Mouse (Mus musculus) lung, embryonic 16.5 days (tissue): ENCODE measurements around the gene Phactr1. TPM values are rescaled to one million over a fixed set of nuclear protein-coding genes. Genes with fewer than 3 reads are reported as not detected.

Experiments used
- ATAC-seq: fragments of 200-750 bp; cut with Nextera tagmentation; 2 replicates; pipeline ENCODE4 v1.8.0; 2017; ENCODE audit warnings: low read depth, mild to moderate bottlenecking, moderate library complexity
- H3K27ac ChIP-seq: fragments of 300-500 bp; sonication (generic); 2 replicates; pipeline ENCODE4 v1.5.1; 2014; ENCODE audit warnings: mild to moderate bottlenecking, control low read depth, low read length
- H3K27me3 ChIP-seq: fragments of 300-500 bp; sonication (generic); 2 replicates; pipeline ENCODE4 v1.6.1; 2014; ENCODE audit warnings: low read depth, low read length, mixed read lengths; ENCODE audit not compliant: control insufficient read depth, insufficient read depth
- H3K36me3 ChIP-seq: fragments of 300-500 bp; sonication (generic); 2 replicates; pipeline ENCODE4 v1.6.1; 2014; ENCODE audit warnings: low read length; ENCODE audit not compliant: control insufficient read depth, insufficient read depth
- H3K4me1 ChIP-seq: fragments of 300-500 bp; sonication (generic); replicated peaks from 2 replicates; pipeline ENCODE4 v1.6.1; 2014; ENCODE audit warnings: low read length, mixed read lengths; ENCODE audit not compliant: control insufficient read depth, insufficient read depth
- H3K4me2 ChIP-seq: fragments of 300-500 bp; sonication (generic); 2 replicates; pipeline ENCODE4 v1.6.1; 2014; ENCODE audit warnings: low read depth, low read length, control low read depth
- H3K4me3 ChIP-seq: fragments of 300-500 bp; sonication (generic); 2 replicates; pipeline ENCODE4 v1.5.1; 2014; ENCODE audit warnings: mild to moderate bottlenecking, low read length, control low read depth
- H3K9ac ChIP-seq: fragments of 300-500 bp; sonication (generic); 2 replicates; pipeline ENCODE4 v1.6.1; 2014; ENCODE audit warnings: low read length, control low read depth
- H3K9me3 ChIP-seq: fragments of 300-500 bp; sonication (generic); 2 replicates; pipeline ENCODE4 v1.6.1; 2016; ENCODE audit warnings: low read length; ENCODE audit not compliant: control insufficient read depth
- WGBS: fragments of 180-500 bp; shearing (Covaris S2); extraction: QIAGEN DNeasy Blood & Tissue Kit; methylation state at CpG from one replicate; pipeline ENCODE4 v1.1.7; 2014; 5-methylcytosine and 5-hydroxymethylcytosine counted together
- polyA plus RNA-seq: library from polyadenylated mRNA; unstranded; fragments of >200 nt; fragmentation: Nextera tagmentation; extraction: Ambion mirVana; gene quantifications from 2 replicates; pipeline ENCODE4 v1.2.1, GENCODE M21; 2015

Gene Phactr1
- polyA plus RNA-seq, 1 experiment from 2014 or later: 8.1 TPM

GRCm38 (mm10) chr13:43158281-43158680, 477.9 kb downstream of the Phactr1 start:
- 79% methylated on average over 5 of the region's 5 CpGs for WGBS
- Histone ChIP-seq H3K36me3 (peaks cover 8% of the 10 kb centered on the region), H3K4me2 (no peak overlapping the region), H3K27me3 (no peaks in the 10 kb centered on the region), H3K9me3 (no peaks in the 10 kb centered on the region), H3K4me1 (no peaks in the 10 kb centered on the region), H3K9ac (no peak overlapping the region), H3K4me3 (no peak overlapping the region), H3K27ac (no peak overlapping the region)
- no peak for ATAC-seq

- Histone ChIP-seq H3K4me2 (no peak overlapping the region), H3K9me3 (no peaks in the 10 kb centered on the region), H3K4me3 (no peak overlapping the region), H3K27me3 (no peaks in the 10 kb centered on the region), H3K4me1 (no peaks in the 10 kb centered on the region), H3K27ac (no peak overlapping the region), H3K36me3 (peaks cover 5% of the 10 kb centered on the region), H3K9ac (no peak overlapping the region)
- peak; percentile 84 for ATAC-seq
- 39% methylated on average over 3 of the region's 3 CpGs for WGBS
These were observed 479.0 kb downstream of the Phactr1 start for GRCm38 (mm10) chr13:43159429-43159828.

GRCm38 (mm10) chr13:43167721-43168120, 487.3 kb downstream of the Phactr1 start:
- Histone ChIP-seq H3K9ac (no peak overlapping the region), H3K27ac (no peak overlapping the region), H3K9me3 (no peaks in the 10 kb centered on the region), H3K4me3 (no peak overlapping the region), H3K4me2 (no peak overlapping the region), H3K36me3 (peaks cover 4% of the 10 kb centered on the region; the same call in 1 of the 2 replicates), H3K27me3 (no peaks in the 10 kb centered on the region), H3K4me1 (peaks cover 3% of the 10 kb centered on the region; the same call in 1 of the 2 replicates)
- ATAC-seq: no peak
- 79% methylated on average over 9 of the region's 9 CpGs for WGBS

GRCm38 (mm10) chr13:43171020-43171710, 490.7 kb downstream of the Phactr1 start, which contains the start of gene Tbc1d7:
Gene Tbc1d7 (minus strand): TSS chr13:43171501.
- Histone ChIP-seq H3K9me3 (no peaks in the 10 kb centered on the region), H3K4me2 (peak within 1 kb of the TSS; percentile 68), H3K4me3 (peak within 1 kb of the TSS; percentile 75), H3K27me3 (no peaks in the 10 kb centered on the region), H3K4me1 (peaks cover 3% of the 10 kb centered on the region; the same call in 1 of the 2 replicates), H3K36me3 (no peaks in the 10 kb centered on the region), H3K9ac (peak within 1 kb of the TSS; percentile 89), H3K27ac (peak within 1 kb of the TSS; percentile 60)
- ATAC-seq: peak; percentile 96
- WGBS: under 1% methylated on average over 48 of the region's 48 CpGs

GRCm38 (mm10) chr13:43172036-43172713, 491.8 kb downstream of the Phactr1 start:
- H3K9me3 ChIP-seq: no peaks in the 10 kb centered on the region
- no peaks in the 10 kb centered on the region for H3K27me3 ChIP-seq
- no peak for ATAC-seq
- H3K27ac ChIP-seq: no peak overlapping the region
- peaks cover 3% of the 10 kb centered on the region; the same call in 1 of the 2 replicates for H3K4me1 ChIP-seq
- H3K4me3 ChIP-seq: peak overlapping the region; percentile 75
- peak overlapping the region; percentile 73; the same call in 1 of the 2 replicates for H3K9ac ChIP-seq
- 30% methylated on average over 14 of the region's 14 CpGs for whole genome bisulfite sequencing
- no peaks in the 10 kb centered on the region for H3K36me3 ChIP-seq
- peak overlapping the region; percentile 68 for H3K4me2 ChIP-seq

GRCm38 (mm10) chr13:43173262-43173661, 492.8 kb downstream of the Phactr1 start:
- 0 out of 2 replicates have a peak overlapping the region, but pooled peaks have one; percentile 1 for H3K4me2 ChIP-seq

GRCm38 (mm10) chr13:43176676-43177075, 496.3 kb downstream of the Phactr1 start:
- Histone ChIP-seq H3K27ac (no peak overlapping the region), H3K27me3 (no peaks in the 10 kb centered on the region), H3K9ac (no peak overlapping the region), H3K4me3 (no peak overlapping the region), H3K4me2 (no peak overlapping the region), H3K36me3 (no peaks in the 10 kb centered on the region), H3K4me1 (0 out of 2 replicates have a peak, but pooled peaks cover 3% of the 10 kb centered on the region), H3K9me3 (no peaks in the 10 kb centered on the region)
- 85% methylated on average over 3 of the region's 3 CpGs for WGBS
- no peak for ATAC-seq

More at GRCm38 (mm10) chr13:43173262-43173661, 492.8 kb downstream of the Phactr1 start:
- 14% methylated on average over 9 of the region's 9 CpGs for WGBS
- H3K36me3 ChIP-seq: no peaks in the 10 kb centered on the region
- peak; percentile 37; the same call in 1 of the 2 replicates for ATAC-seq
- H3K27ac ChIP-seq: no peak overlapping the region
- no peak overlapping the region for H3K4me3 ChIP-seq
- H3K4me1 ChIP-seq: peaks cover 3% of the 10 kb centered on the region; the same call in 1 of the 2 replicates
- no peaks in the 10 kb centered on the region for H3K9me3 ChIP-seq
- H3K27me3 ChIP-seq: no peaks in the 10 kb centered on the region
- H3K9ac ChIP-seq: no peak overlapping the region

GRCm38 (mm10) chr13:43177317-43177716, 496.9 kb downstream of the Phactr1 start:
- H3K36me3 ChIP-seq: no peaks in the 10 kb centered on the region
- H3K4me3 ChIP-seq: no peak overlapping the region
- no peak overlapping the region for H3K27ac ChIP-seq
- no peak for ATAC-seq
- H3K9me3 ChIP-seq: no peaks in the 10 kb centered on the region
- H3K4me2 ChIP-seq: no peak overlapping the region
- 75% methylated on average over 7 of the region's 7 CpGs for WGBS
- peaks cover 2% of the 10 kb centered on the region; the same call in 1 of the 2 replicates for H3K4me1 ChIP-seq
- no peaks in the 10 kb centered on the region for H3K27me3 ChIP-seq
- H3K9ac ChIP-seq: no peak overlapping the region

GRCm38 (mm10) chr13:43181104-43181503, 500.7 kb downstream of the Phactr1 start:
- Histone ChIP-seq H3K4me2 (no peak overlapping the region), H3K27me3 (no peaks in the 10 kb centered on the region), H3K36me3 (no peaks in the 10 kb centered on the region), H3K9ac (no peak overlapping the region), H3K4me3 (no peak overlapping the region), H3K9me3 (no peaks in the 10 kb centered on the region), H3K4me1 (peaks cover 11% of the 10 kb centered on the region), H3K27ac (no peak overlapping the region)
- WGBS: 63% methylated on average over 7 of the region's 7 CpGs
- ATAC-seq: no peak
